Mouse (Mus musculus) cerebellum, adult 2 months (tissue): ENCODE data around the gene Usp6nl.

Experiments
- CTCF ChIP-seq: fragments of 200-500 bp; IDR thresholded peaks from 2 replicates; pipeline ENCODE4 v1.5.1; 2011; ENCODE audit warnings: low read depth, mild to moderate bottlenecking, control low read depth, low read length, moderate library complexity, borderline replicate concordance; ENCODE audit not compliant: insufficient read depth
- POLR2A ChIP-seq: fragments of 200-500 bp; IDR thresholded peaks from 2 replicates; pipeline ENCODE4 v1.6.1; 2011; ENCODE audit warnings: low read length, control low read depth, borderline replicate concordance; ENCODE audit not compliant: insufficient read depth

DNA sequence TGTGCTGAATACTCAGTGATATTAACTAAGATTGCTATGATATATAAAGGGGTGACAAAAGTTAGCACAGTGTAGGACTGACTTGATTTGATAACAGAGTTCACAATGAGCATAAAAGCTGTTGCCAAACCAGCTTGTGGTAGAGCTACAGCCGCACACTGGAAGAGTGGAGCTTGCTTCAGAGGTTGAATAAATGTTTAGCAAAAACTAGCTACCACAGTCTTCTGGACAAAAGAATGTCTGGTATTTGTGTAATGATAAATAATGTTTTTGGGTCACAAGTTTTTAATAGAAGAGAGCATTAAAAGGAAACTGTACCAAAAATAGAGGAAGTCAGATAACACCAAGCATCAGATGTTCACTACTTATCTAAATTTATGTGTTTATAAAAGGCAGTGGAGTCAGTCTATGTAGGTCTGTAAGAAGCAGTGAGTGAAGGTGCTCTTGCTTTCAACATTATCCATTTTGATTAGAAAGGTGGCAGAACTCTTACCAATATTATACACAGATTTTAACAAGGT lies 74.2 kb downstream of the Usp6nl start:
- no peak for TF ChIP-seq POLR2A
- TF ChIP-seq CTCF: no peak
